Mouse (Mus musculus) spleen, postnatal 14 days (tissue): Measurements from ENCODE around the gene Gde1.
A peak's percentile ranks its signal among the peaks of the same experiment; 100 is the strongest.

ENCODE experiments used
- DNase-seq, 2 experiments: peaks; one replicate each; pipeline ENCODE4 v3.0.0; 2021 to 2022; ENCODE audit warnings: low spot score in 2 of 2

The Gde1 gene

GRCm38 (mm10) chr7:118705101-118705961 is at the start of gene Gde1:
Gene Gde1 (minus strand): TSS chr7:118705778.
- peak; percentile 74 to 85 for DNase-seq

GRCm38 (mm10) chr7:118751625-118752024 is 46.0 kb upstream of the Gde1 start:
- no peak for DNase-seq

- DNase-seq, result no peak
These were observed 44.1 kb upstream of the Gde1 start for GRCm38 (mm10) chr7:118749706-118750105.

- DNase-seq, result no peak
These were observed 42.5 kb upstream of the Gde1 start for GRCm38 (mm10) chr7:118747891-118748672.

- no peak for DNase-seq
These were observed 39.2 kb upstream of the Gde1 start for GRCm38 (mm10) chr7:118744766-118745165.

GRCm38 (mm10) chr7:118742278-118742677 is 36.7 kb upstream of the Gde1 start:
- DNase-seq, result no peak

- DNase-seq, result peak; percentile 81 to 90
These were observed 35.2 kb upstream of the Gde1 start for GRCm38 (mm10) chr7:118740532-118741338.

GRCm38 (mm10) chr7:118739975-118740531 is 34.5 kb upstream of the Gde1 start, which contains the start of gene Vps35l:
Gene Vps35l (plus strand): TSS chr7:118740226.
- DNase-seq, result peak; percentile 65 to 76

- no peak for DNase-seq
These were observed 33.2 kb upstream of the Gde1 start for GRCm38 (mm10) chr7:118738730-118739129.

GRCm38 (mm10) chr7:118733225-118733624 is 27.6 kb upstream of the Gde1 start:
- no peak for DNase-seq

GRCm38 (mm10) chr7:118731781-118732180 is 26.2 kb upstream of the Gde1 start:
- no peak for DNase-seq

GRCm38 (mm10) chr7:118728846-118729587 is 23.4 kb upstream of the Gde1 start:
- no peak for DNase-seq

GRCm38 (mm10) chr7:118725459-118725858 is 19.9 kb upstream of the Gde1 start:
- no peak for DNase-seq

GRCm38 (mm10) chr7:118723927-118724326 is 18.3 kb upstream of the Gde1 start:
- no peak for DNase-seq

- DNase-seq, result no peak
These were observed 12.5 kb upstream of the Gde1 start for GRCm38 (mm10) chr7:118718066-118718465.

- no peak for DNase-seq
These were observed 9.3 kb upstream of the Gde1 start for GRCm38 (mm10) chr7:118714873-118715272.

- DNase-seq, result peak; percentile 81 to 87
These were observed 6.9 kb upstream of the Gde1 start, which contains the start of gene Ccp110 for GRCm38 (mm10) chr7:118712228-118713173. Gene Ccp110 (plus strand): TSS chr7:118712552.

- no peak for DNase-seq
These were observed 5.2 kb upstream of the Gde1 start for GRCm38 (mm10) chr7:118710776-118711175.

- DNase-seq, result no peak
These were observed 2.4 kb upstream of the Gde1 start for GRCm38 (mm10) chr7:118708002-118708401.

GRCm38 (mm10) chr7:118707216-118707615 is 1.6 kb upstream of the Gde1 start:
- no peak for DNase-seq
